Mouse (Mus musculus): ENCODE measurements around the gene Zfp956.

Zfp956 gene

GRCm38 (mm10) chr6:47974599-47974998, 21.4 kb downstream of the Zfp956 start:
- no peak for DNase-seq

- DNase-seq, result peak; percentile 80 to 85
Observed at GRCm38 (mm10) chr6:47978897-47979368, 25.7 kb downstream of the Zfp956 start.

GRCm38 (mm10) chr6:47983936-47984335, 30.7 kb downstream of the Zfp956 start:
- peak in 1 of 2 experiments; percentile 29 for DNase-seq

GRCm38 (mm10) chr6:47995661-47996060, 42.5 kb downstream of the Zfp956 start:
- no peak for DNase-seq

- DNase-seq, result no peak
Observed at GRCm38 (mm10) chr6:48010727-48011126, 57.5 kb downstream of the Zfp956 start.

All from cerebellum, postnatal 25 days (tissue).